Mouse (Mus musculus): ENCODE measurements around the gene Dscaml1.

- no peak for TF ChIP-seq CTCF (IDR thresholded peaks at IDR 0.05; ENCODE audit: control insufficient read depth, insufficient read depth, insufficient replicate concordance, low read depth, low read length)
- no peak for TF ChIP-seq POLR2A (IDR thresholded peaks at IDR 0.05; ENCODE audit: control insufficient read depth, low read depth, low read length)
Measured at GRCm38 (mm10) chr9:45486665-45487074, 60.2 kb downstream of the Dscaml1 start.
